Mouse (Mus musculus) midbrain, embryonic 13.5 days (tissue): ENCODE measurements at regions not wholly inside any gene's neighbourhood (a gene's known extent, or its start where the extent isn't known, plus 50 kb on each side); places are given as distances from the start of the nearest gene placed in this dataset.

ENCODE experiments used
- ATAC-seq: fragments of 200-750 bp; cut with Nextera tagmentation; 2 replicates; pipeline ENCODE4 v1.8.0; 2017; ENCODE audit warnings: mild to moderate bottlenecking, moderate TSS enrichment, moderate library complexity
- H3K27ac ChIP-seq: fragments of 300-500 bp; sonication (generic); 2 replicates; pipeline ENCODE4 v1.5.1; 2015; ENCODE audit warnings: inconsistent platforms, mild to moderate bottlenecking, moderate library complexity
- H3K27me3 ChIP-seq: fragments of 300-500 bp; sonication (generic); 2 replicates; pipeline ENCODE4 v1.6.1; 2015; ENCODE audit warnings: mild to moderate bottlenecking, inconsistent platforms
- H3K36me3 ChIP-seq: fragments of 300-500 bp; sonication (generic); 2 replicates; pipeline ENCODE4 v1.6.1; 2015; ENCODE audit warnings: mild to moderate bottlenecking, inconsistent platforms
- H3K4me1 ChIP-seq: fragments of 300-500 bp; sonication (generic); replicated peaks from 2 replicates; pipeline ENCODE4 v1.6.1; 2015; ENCODE audit warnings: inconsistent platforms
- H3K4me2 ChIP-seq: fragments of 300-500 bp; sonication (generic); replicated peaks from 2 replicates; pipeline ENCODE4 v1.6.1; 2015; ENCODE audit warnings: moderate library complexity, mild to moderate bottlenecking, inconsistent platforms
- H3K4me3 ChIP-seq: fragments of 300-500 bp; sonication (generic); replicated peaks from 2 replicates; pipeline ENCODE4 v1.5.1; 2015; ENCODE audit warnings: mild to moderate bottlenecking, inconsistent platforms
- H3K9ac ChIP-seq: fragments of 300-500 bp; sonication (generic); replicated peaks from 2 replicates; pipeline ENCODE4 v1.6.1; 2015; ENCODE audit warnings: mild to moderate bottlenecking, inconsistent platforms
- H3K9me3 ChIP-seq: fragments of 300-500 bp; sonication (generic); 2 replicates; pipeline ENCODE4 v1.6.1; 2016; ENCODE audit warnings: mild to moderate bottlenecking, inconsistent platforms
- WGBS: fragments of 180-500 bp; shearing (Covaris S2); methylation state at CpG from one replicate; pipeline ENCODE4 v1.1.7; 2015; 5-methylcytosine and 5-hydroxymethylcytosine counted together

DNA sequence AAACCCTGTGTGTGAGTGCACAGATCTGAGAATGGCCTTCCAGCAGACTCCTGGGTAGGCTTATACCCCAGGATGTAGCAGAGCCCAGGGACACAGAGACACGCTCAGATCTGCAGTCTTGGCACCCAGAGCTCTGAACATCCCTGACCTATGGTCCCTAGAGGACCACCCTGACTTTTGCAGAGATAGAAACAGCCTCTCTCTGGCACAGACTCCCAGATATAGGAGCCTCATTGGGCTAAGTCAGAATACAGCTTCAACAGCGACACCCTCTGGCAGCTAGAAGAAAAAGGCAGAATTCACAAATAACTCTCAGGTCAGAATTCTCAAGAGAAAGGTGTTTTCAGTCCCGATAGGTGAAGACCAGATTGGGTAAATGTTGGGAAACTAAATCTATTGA is 115.3 kb upstream of the Clint1 start:
- Histone ChIP-seq H3K9me3 (no peaks in the 10 kb centered on the region), H3K4me1 (no peaks in the 10 kb centered on the region), H3K4me3 (no peak overlapping the region), H3K27me3 (no peaks in the 10 kb centered on the region), H3K4me2 (no peak overlapping the region), H3K27ac (no peak overlapping the region), H3K9ac (no peak overlapping the region), H3K36me3 (no peaks in the 10 kb centered on the region)
- WGBS, result 47% methylated on average over 3 of the region's 3 CpGs
- no peak for ATAC-seq

- no peak overlapping the region for H3K27ac ChIP-seq
- no peak overlapping the region for H3K4me2 ChIP-seq
- WGBS, result 90% methylated on average over 6 of the region's 6 CpGs
- no peaks in the 10 kb centered on the region for H3K27me3 ChIP-seq
- no peak overlapping the region for H3K9ac ChIP-seq
- no peak overlapping the region for H3K4me3 ChIP-seq
- ATAC-seq, result no peak
- no peaks in the 10 kb centered on the region for H3K36me3 ChIP-seq
- H3K4me1 ChIP-seq, result no peaks in the 10 kb centered on the region
- H3K9me3 ChIP-seq, result no peaks in the 10 kb centered on the region
Measured at GRCm38 (mm10) chr11:45738331-45738730, 113.5 kb upstream of the Clint1 start.

- Histone ChIP-seq H3K9ac (no peak overlapping the region), H3K4me1 (no peaks in the 10 kb centered on the region), H3K9me3 (peaks cover 4% of the 10 kb centered on the region; the same call in 1 of the 2 replicates), H3K36me3 (no peaks in the 10 kb centered on the region), H3K27ac (no peak overlapping the region), H3K4me3 (no peak overlapping the region), H3K4me2 (no peak overlapping the region), H3K27me3 (no peaks in the 10 kb centered on the region)
- no peak for ATAC-seq
- 87% methylated on average over 2 of the region's 2 CpGs for WGBS
Measured at GRCm38 (mm10) chr11:45745941-45746340, 105.9 kb upstream of the Clint1 start.

DNA sequence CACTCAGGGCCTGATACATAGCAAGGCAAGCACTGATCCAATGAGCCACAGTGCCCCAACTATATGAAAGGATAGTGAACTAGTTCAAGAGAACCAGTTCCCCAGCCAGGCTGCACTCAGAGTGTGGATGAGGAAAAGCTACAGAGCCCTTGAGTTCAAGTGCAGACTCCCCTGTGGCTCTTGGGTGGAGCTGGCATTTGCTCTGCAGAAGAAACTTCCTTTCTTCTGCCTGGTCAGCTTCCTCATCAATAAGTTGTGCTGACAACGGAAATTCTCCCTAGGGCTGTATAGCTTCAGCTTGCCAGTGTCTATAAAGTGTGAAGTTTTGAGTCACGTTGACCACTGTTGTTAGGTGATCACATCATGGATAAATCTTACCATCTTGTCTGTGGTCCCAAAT is 101.6 kb upstream of the Clint1 start:
- WGBS, result 82% methylated on average over 2 of the region's 2 CpGs

DNA sequence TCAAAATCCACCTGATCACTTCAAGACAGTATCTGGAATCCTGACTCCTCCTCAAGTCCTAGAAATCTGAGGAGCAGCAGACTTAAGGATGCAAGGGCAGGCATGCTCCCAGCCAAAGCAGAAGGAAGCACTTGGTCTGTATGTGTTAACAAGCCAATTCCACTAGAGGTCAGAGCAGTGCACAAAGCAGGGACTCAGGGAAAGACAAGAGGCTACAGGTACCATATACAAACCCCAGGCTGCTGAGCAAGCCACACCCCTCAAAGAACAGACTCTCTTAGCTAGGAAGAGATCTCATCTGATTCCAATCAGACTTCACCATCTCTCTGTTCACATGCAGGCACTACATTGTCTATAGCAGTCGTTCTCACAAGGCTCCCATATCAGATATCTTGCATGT is 99.6 kb upstream of the Clint1 start:
- Histone ChIP-seq H3K4me1 (no peaks in the 10 kb centered on the region), H3K9me3 (no peaks in the 10 kb centered on the region), H3K27ac (no peak overlapping the region), H3K36me3 (no peaks in the 10 kb centered on the region), H3K9ac (no peak overlapping the region), H3K4me2 (no peak overlapping the region), H3K4me3 (no peak overlapping the region), H3K27me3 (no peaks in the 10 kb centered on the region)
- peak; percentile 65; the same call in 1 of the 2 replicates for ATAC-seq
- 51% methylated on average over 1 of the region's 1 CpGs for WGBS

More for the DNA sequence above, 101.6 kb upstream of the Clint1 start:
- Histone ChIP-seq H3K4me3 (no peak overlapping the region), H3K9ac (no peak overlapping the region), H3K9me3 (no peaks in the 10 kb centered on the region), H3K4me1 (no peaks in the 10 kb centered on the region), H3K36me3 (no peaks in the 10 kb centered on the region), H3K27me3 (no peaks in the 10 kb centered on the region), H3K4me2 (no peak overlapping the region), H3K27ac (no peak overlapping the region)
- no peak for ATAC-seq

- ATAC-seq, result no peak
- Histone ChIP-seq H3K4me1 (no peaks in the 10 kb centered on the region), H3K4me3 (no peak overlapping the region), H3K36me3 (no peaks in the 10 kb centered on the region), H3K9ac (no peak overlapping the region), H3K27ac (no peak overlapping the region), H3K9me3 (no peaks in the 10 kb centered on the region), H3K27me3 (no peaks in the 10 kb centered on the region), H3K4me2 (no peak overlapping the region)
- WGBS, result 68% methylated on average over 2 of the region's 2 CpGs
Measured at GRCm38 (mm10) chr11:45752791-45753190, 99.1 kb upstream of the Clint1 start.

GRCm38 (mm10) chr11:45767081-45767480 is 84.8 kb upstream of the Clint1 start:
- Histone ChIP-seq H3K9me3 (no peaks in the 10 kb centered on the region), H3K4me1 (no peaks in the 10 kb centered on the region), H3K4me2 (no peak overlapping the region), H3K9ac (no peak overlapping the region), H3K27me3 (no peaks in the 10 kb centered on the region), H3K36me3 (no peaks in the 10 kb centered on the region), H3K27ac (no peak overlapping the region), H3K4me3 (no peak overlapping the region)
- WGBS, result 64% methylated on average over 4 of the region's 4 CpGs
- ATAC-seq, result no peak

GRCm38 (mm10) chr11:45782435-45782834 is 69.4 kb upstream of the Clint1 start:
- Histone ChIP-seq H3K27me3 (no peaks in the 10 kb centered on the region), H3K9me3 (no peaks in the 10 kb centered on the region), H3K27ac (no peak overlapping the region), H3K4me3 (no peak overlapping the region), H3K9ac (no peak overlapping the region), H3K36me3 (no peaks in the 10 kb centered on the region), H3K4me1 (no peaks in the 10 kb centered on the region), H3K4me2 (no peak overlapping the region)
- 83% methylated on average over 4 of the region's 4 CpGs for WGBS
- no peak for ATAC-seq

GRCm38 (mm10) chr11:45785806-45786205 is 66.0 kb upstream of the Clint1 start:
- H3K27me3 ChIP-seq, result no peaks in the 10 kb centered on the region
- ATAC-seq, result no peak
- H3K4me2 ChIP-seq, result no peak overlapping the region
- no peak overlapping the region for H3K9ac ChIP-seq
- H3K4me1 ChIP-seq, result peaks cover 4% of the 10 kb centered on the region; the same call in 1 of the 2 replicates
- no peak overlapping the region for H3K27ac ChIP-seq
- H3K36me3 ChIP-seq, result no peaks in the 10 kb centered on the region
- H3K9me3 ChIP-seq, result no peaks in the 10 kb centered on the region
- no peak overlapping the region for H3K4me3 ChIP-seq
- 69% methylated on average over 9 of the region's 9 CpGs for WGBS

GRCm38 (mm10) chr11:45787408-45787807 is 64.4 kb upstream of the Clint1 start:
- WGBS, result 94% methylated on average over 5 of the region's 5 CpGs
- Histone ChIP-seq H3K4me2 (no peak overlapping the region), H3K9ac (no peak overlapping the region), H3K27ac (no peak overlapping the region), H3K4me3 (no peak overlapping the region), H3K4me1 (peaks cover 4% of the 10 kb centered on the region; the same call in 1 of the 2 replicates), H3K36me3 (no peaks in the 10 kb centered on the region), H3K27me3 (no peaks in the 10 kb centered on the region), H3K9me3 (no peaks in the 10 kb centered on the region)
- ATAC-seq, result no peak

DNA sequence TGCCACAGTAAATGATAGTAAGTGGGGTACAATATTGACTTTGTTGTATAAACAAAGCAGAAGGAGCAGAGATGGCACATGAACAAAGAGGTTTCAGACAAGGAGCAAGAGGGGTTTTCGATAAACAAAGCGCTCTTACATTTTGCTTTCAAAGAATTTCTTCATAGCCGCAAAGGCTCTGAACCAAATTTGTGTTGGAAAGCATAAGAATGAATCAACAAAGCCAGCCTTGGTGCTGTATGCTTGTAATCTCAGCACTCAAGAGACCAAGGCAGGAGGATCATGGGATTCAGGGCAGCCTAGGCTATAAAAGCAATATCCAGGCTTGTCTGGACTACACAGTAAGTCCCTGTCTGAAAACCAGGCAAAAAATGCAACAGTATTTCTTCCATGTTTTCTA is 62.0 kb upstream of the Clint1 start:
- ATAC-seq, result no peak
- Histone ChIP-seq H3K9ac (no peak overlapping the region), H3K9me3 (no peaks in the 10 kb centered on the region), H3K4me1 (peaks cover 4% of the 10 kb centered on the region; the same call in 1 of the 2 replicates), H3K4me3 (no peak overlapping the region), H3K4me2 (no peak overlapping the region), H3K36me3 (no peaks in the 10 kb centered on the region), H3K27ac (no peak overlapping the region), H3K27me3 (no peaks in the 10 kb centered on the region)
- WGBS, result 84% methylated on average over 3 of the region's 3 CpGs

DNA sequence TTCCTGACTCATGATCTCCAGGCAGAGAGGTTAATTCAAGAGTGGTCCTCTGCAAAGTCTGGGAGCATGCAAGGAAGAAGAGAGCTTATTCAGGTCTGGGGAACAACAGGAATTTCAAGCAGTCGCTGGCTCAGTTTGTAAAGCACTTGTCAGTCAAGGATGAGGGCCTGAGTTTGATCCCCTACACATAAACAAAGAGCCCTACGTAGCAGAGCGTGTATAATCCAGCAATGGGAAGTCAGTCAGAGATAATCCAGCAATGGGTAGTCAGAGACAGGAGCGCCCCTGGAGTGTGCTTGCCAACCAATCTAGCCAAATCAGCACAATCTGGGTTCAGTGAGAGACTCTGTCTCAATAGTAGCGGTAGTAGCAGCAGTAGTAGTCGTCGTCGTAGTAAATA is 61.3 kb upstream of the Clint1 start:
- Histone ChIP-seq H3K9me3 (no peaks in the 10 kb centered on the region), H3K4me2 (no peak overlapping the region), H3K27ac (no peak overlapping the region), H3K4me1 (peaks cover 4% of the 10 kb centered on the region; the same call in 1 of the 2 replicates), H3K27me3 (no peaks in the 10 kb centered on the region), H3K36me3 (no peaks in the 10 kb centered on the region), H3K4me3 (no peak overlapping the region), H3K9ac (no peak overlapping the region)
- 30% methylated on average over 8 of the region's 8 CpGs for WGBS
- ATAC-seq, result no peak

DNA sequence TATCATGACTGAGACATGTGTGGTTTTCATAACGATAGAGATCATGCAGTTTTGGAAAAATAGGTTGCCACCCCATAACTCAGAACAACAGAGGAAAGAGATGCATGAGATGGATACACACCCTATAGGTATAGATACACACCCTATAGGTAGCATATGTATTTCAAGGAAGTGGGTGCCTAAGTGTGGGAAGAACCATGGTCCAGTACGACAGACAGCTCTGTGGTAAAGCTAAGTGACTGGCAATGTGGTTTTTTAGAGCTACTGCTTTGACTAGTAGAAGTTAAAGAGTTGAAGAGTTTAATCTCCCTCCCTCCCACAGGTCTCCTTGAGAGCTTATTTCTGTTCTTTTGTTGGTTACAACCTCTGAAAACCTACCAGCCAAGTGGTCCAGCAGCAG is 60.2 kb upstream of the Clint1 start:
- no peaks in the 10 kb centered on the region for H3K9me3 ChIP-seq
- no peak overlapping the region for H3K9ac ChIP-seq
- no peak for ATAC-seq
- H3K27me3 ChIP-seq, result no peaks in the 10 kb centered on the region
- no peak overlapping the region for H3K27ac ChIP-seq
- H3K4me2 ChIP-seq, result no peak overlapping the region
- WGBS, result 87% methylated on average over 2 of the region's 2 CpGs
- H3K4me1 ChIP-seq, result peaks cover 4% of the 10 kb centered on the region; the same call in 1 of the 2 replicates
- no peak overlapping the region for H3K4me3 ChIP-seq
- no peaks in the 10 kb centered on the region for H3K36me3 ChIP-seq
